Mouse (Mus musculus): ENCODE measurements around the gene Crlf1.

The Crlf1 gene

GRCm38 (mm10) chr8:70492664-70493640, at the start of gene Crlf1:
Gene Crlf1 (plus strand): TSS chr8:70493158.
- DNase-seq = no peak

GRCm38 (mm10) chr8:70443326-70443725, 49.6 kb upstream of the Crlf1 start:
- DNase-seq = no peak

- no peak for DNase-seq
These were observed 47.0 kb upstream of the Crlf1 start for GRCm38 (mm10) chr8:70445988-70446387.

- no peak for DNase-seq
These were observed 45.1 kb upstream of the Crlf1 start for GRCm38 (mm10) chr8:70447639-70448420.

- no peak for DNase-seq
These were observed 40.6 kb upstream of the Crlf1 start for GRCm38 (mm10) chr8:70452196-70452966.

- DNase-seq = no peak
These were observed 39.1 kb upstream of the Crlf1 start for GRCm38 (mm10) chr8:70453852-70454251.

- DNase-seq = no peak
These were observed 36.0 kb upstream of the Crlf1 start for GRCm38 (mm10) chr8:70456996-70457395.

- DNase-seq = no peak
These were observed 35.1 kb upstream of the Crlf1 start for GRCm38 (mm10) chr8:70457882-70458281.

GRCm38 (mm10) chr8:70458462-70458861, 34.5 kb upstream of the Crlf1 start:
- no peak for DNase-seq

- DNase-seq = no peak
These were observed 33.3 kb upstream of the Crlf1 start for GRCm38 (mm10) chr8:70459636-70460035.

- DNase-seq = no peak
These were observed 32.8 kb upstream of the Crlf1 start for GRCm38 (mm10) chr8:70460199-70460598.

- no peak for DNase-seq
These were observed 32.4 kb upstream of the Crlf1 start for GRCm38 (mm10) chr8:70460606-70461005.

- no peak for DNase-seq
These were observed 31.0 kb upstream of the Crlf1 start for GRCm38 (mm10) chr8:70461765-70462515.

- DNase-seq = no peak
These were observed 30.5 kb upstream of the Crlf1 start for GRCm38 (mm10) chr8:70462516-70462813.

- no peak for DNase-seq
These were observed 29.7 kb upstream of the Crlf1 start for GRCm38 (mm10) chr8:70463306-70463705.

GRCm38 (mm10) chr8:70464162-70464561, 28.8 kb upstream of the Crlf1 start:
- no peak for DNase-seq

GRCm38 (mm10) chr8:70465701-70466100, 27.3 kb upstream of the Crlf1 start:
- DNase-seq = no peak

- DNase-seq = no peak
These were observed 26.7 kb upstream of the Crlf1 start for GRCm38 (mm10) chr8:70466305-70466704.

- peak; percentile 57 to 66 for DNase-seq
These were observed 26.2 kb upstream of the Crlf1 start for GRCm38 (mm10) chr8:70466771-70467170.

- DNase-seq = peak in 1 of 2 experiments; percentile 12
These were observed 25.7 kb upstream of the Crlf1 start for GRCm38 (mm10) chr8:70467229-70467725.

GRCm38 (mm10) chr8:70467907-70468306, 25.1 kb upstream of the Crlf1 start:
- no peak for DNase-seq

- no peak for DNase-seq
These were observed 24.2 kb upstream of the Crlf1 start for GRCm38 (mm10) chr8:70468733-70469132.

Data from kidney, postnatal 25 days (tissue).